Mouse (Mus musculus): Measurements from ENCODE around the gene Plbd2. TPM values are rescaled to one million over a fixed set of nuclear protein-coding genes. Genes with fewer than 3 reads are reported as not detected.

Gene Plbd2
- polyA plus RNA-seq, 1 experiment from 2014 or later, result 96.6 TPM

GRCm38 (mm10) chr5:120517552-120517951 lies 14.1 kb upstream of the Plbd2 start:
- Histone ChIP-seq H3K36me3 (ENCODE audit: inconsistent target) (peaks cover 35% of the 10 kb centered on the region), H3K4me3 (ENCODE audit: inconsistent target) (no peak overlapping the region), H3K27ac (peak overlapping the region; percentile 94)

GRCm38 (mm10) chr5:120516221-120516984 lies 13.0 kb upstream of the Plbd2 start:
- Histone ChIP-seq H3K79me2 (ENCODE audit: inconsistent target) (peaks cover 96% of the 10 kb centered on the region), H3K36me3 (ENCODE audit: inconsistent target) (peaks cover 24% of the 10 kb centered on the region), H3K27ac (peak overlapping the region; percentile 94), H3K4me3 (ENCODE audit: inconsistent target) (no peak overlapping the region)
- WGBS (ENCODE audit: missing documents), result 46% methylated on average over 15 of the region's 15 CpGs

More at GRCm38 (mm10) chr5:120517552-120517951, 14.1 kb upstream of the Plbd2 start:
- WGBS (ENCODE audit: missing documents), result 18% methylated on average over 9 of the region's 9 CpGs
- peaks cover 85% of the 10 kb centered on the region for H3K79me2 ChIP-seq (ENCODE audit: inconsistent target)

GRCm38 (mm10) chr5:120515451-120515850 lies 12.0 kb upstream of the Plbd2 start:
- 87% methylated on average over 7 of the region's 7 CpGs for WGBS (ENCODE audit: missing documents)
- Histone ChIP-seq H3K79me2 (ENCODE audit: inconsistent target) (peaks cover 90% of the 10 kb centered on the region), H3K36me3 (ENCODE audit: inconsistent target) (peaks cover 14% of the 10 kb centered on the region; the same call in 1 of the 2 replicates), H3K4me3 (ENCODE audit: inconsistent target) (no peak overlapping the region), H3K27ac (peak overlapping the region; percentile 94)

GRCm38 (mm10) chr5:120514754-120515153 lies 11.3 kb upstream of the Plbd2 start:
- Histone ChIP-seq H3K79me2 (ENCODE audit: inconsistent target) (peaks cover 83% of the 10 kb centered on the region), H3K36me3 (ENCODE audit: inconsistent target) (peaks cover 7% of the 10 kb centered on the region; the same call in 1 of the 2 replicates), H3K27ac (peak overlapping the region; percentile 94), H3K4me3 (ENCODE audit: inconsistent target) (no peak overlapping the region)
- WGBS (ENCODE audit: missing documents), result 42% methylated on average over 2 of the region's 4 CpGs

- 72% methylated on average over 9 of the region's 9 CpGs for WGBS (ENCODE audit: missing documents)
- Histone ChIP-seq H3K4me3 (ENCODE audit: inconsistent target) (no peak overlapping the region), H3K36me3 (ENCODE audit: inconsistent target) (peaks cover 1% of the 10 kb centered on the region; the same call in 1 of the 2 replicates), H3K79me2 (ENCODE audit: inconsistent target) (peaks cover 77% of the 10 kb centered on the region), H3K27ac (peak overlapping the region; percentile 94)
These were observed 10.7 kb upstream of the Plbd2 start for GRCm38 (mm10) chr5:120514031-120514677.

GRCm38 (mm10) chr5:120512911-120513555 lies 9.6 kb upstream of the Plbd2 start:
- 81% methylated on average over 15 of the region's 15 CpGs for WGBS (ENCODE audit: missing documents)
- H3K4me3 ChIP-seq (ENCODE audit: inconsistent target), result no peak overlapping the region
- H3K79me2 ChIP-seq (ENCODE audit: inconsistent target), result peaks cover 66% of the 10 kb centered on the region
- H3K36me3 ChIP-seq (ENCODE audit: inconsistent target), result no peaks in the 10 kb centered on the region; the same call in 1 of the 2 replicates
- peak overlapping the region; percentile 89; the same call in 1 of the 2 replicates for H3K27ac ChIP-seq

GRCm38 (mm10) chr5:120511643-120512220 lies 8.3 kb upstream of the Plbd2 start:
- Histone ChIP-seq H3K27ac (peak overlapping the region; percentile 89), H3K36me3 (ENCODE audit: inconsistent target) (no peaks in the 10 kb centered on the region; the same call in 1 of the 2 replicates), H3K4me3 (ENCODE audit: inconsistent target) (peak overlapping the region; percentile 95), H3K79me2 (ENCODE audit: inconsistent target) (peaks cover 56% of the 10 kb centered on the region)
- WGBS (ENCODE audit: missing documents), result 0% methylated on average over 9 of the region's 14 CpGs

- H3K27ac ChIP-seq, result peak within 1 kb of the TSS; percentile 89
- WGBS (ENCODE audit: missing documents), result under 1% methylated on average over 35 of the region's 36 CpGs
- peaks cover 50% of the 10 kb centered on the region for H3K79me2 ChIP-seq (ENCODE audit: inconsistent target)
- H3K36me3 ChIP-seq (ENCODE audit: inconsistent target), result no peaks in the 10 kb centered on the region; the same call in 1 of the 2 replicates
- H3K4me3 ChIP-seq (ENCODE audit: inconsistent target), result peak within 1 kb of the TSS; percentile 95
These were observed 7.7 kb upstream of the Plbd2 start, which contains the start of gene Slc8b1 for GRCm38 (mm10) chr5:120510982-120511642. Gene Slc8b1 (plus strand): TSS chr5:120511168.

GRCm38 (mm10) chr5:120507311-120507710 lies 3.9 kb upstream of the Plbd2 start:
- WGBS (ENCODE audit: missing documents), result 91% methylated on average over 4 of the region's 4 CpGs
- H3K27ac ChIP-seq, result no peak overlapping the region
- H3K79me2 ChIP-seq (ENCODE audit: inconsistent target), result peaks cover 20% of the 10 kb centered on the region
- H3K4me3 ChIP-seq (ENCODE audit: inconsistent target), result no peak overlapping the region
- no peaks in the 10 kb centered on the region for H3K36me3 ChIP-seq (ENCODE audit: inconsistent target)

GRCm38 (mm10) chr5:120506490-120506889 lies 3.1 kb upstream of the Plbd2 start:
- Histone ChIP-seq H3K4me3 (ENCODE audit: inconsistent target) (no peak overlapping the region), H3K27ac (no peak overlapping the region), H3K36me3 (ENCODE audit: inconsistent target) (no peaks in the 10 kb centered on the region), H3K79me2 (ENCODE audit: inconsistent target) (peaks cover 20% of the 10 kb centered on the region)
- WGBS (ENCODE audit: missing documents), result 72% methylated on average over 6 of the region's 9 CpGs

- Histone ChIP-seq H3K79me2 (ENCODE audit: inconsistent target) (peaks cover 23% of the 10 kb centered on the region), H3K36me3 (ENCODE audit: inconsistent target) (no peaks in the 10 kb centered on the region), H3K4me3 (ENCODE audit: inconsistent target) (no peak overlapping the region), H3K27ac (no peak overlapping the region)
- WGBS (ENCODE audit: missing documents), result 61% methylated on average over 9 of the region's 9 CpGs
These were observed 2.4 kb upstream of the Plbd2 start for GRCm38 (mm10) chr5:120505781-120506180.

- 26% methylated on average over 16 of the region's 16 CpGs for WGBS (ENCODE audit: missing documents)
- Histone ChIP-seq H3K36me3 (ENCODE audit: inconsistent target) (no peaks in the 10 kb centered on the region), H3K27ac (no peak overlapping the region), H3K4me3 (ENCODE audit: inconsistent target) (no peak overlapping the region), H3K79me2 (ENCODE audit: inconsistent target) (peaks cover 27% of the 10 kb centered on the region)
These were observed 1.9 kb upstream of the Plbd2 start for GRCm38 (mm10) chr5:120505368-120505767.

- 15% methylated on average over 12 of the region's 12 CpGs for WGBS (ENCODE audit: missing documents)
- peaks cover under 1% of the 10 kb centered on the region; the same call in 1 of the 2 replicates for H3K36me3 ChIP-seq (ENCODE audit: inconsistent target)
- peaks cover 44% of the 10 kb centered on the region for H3K79me2 ChIP-seq (ENCODE audit: inconsistent target)
- peak overlapping the region; percentile 32; the same call in 1 of the 2 replicates for H3K27ac ChIP-seq
- peak overlapping the region; percentile 73 for H3K4me3 ChIP-seq (ENCODE audit: inconsistent target)
These were observed 716 bp downstream of the Plbd2 start for GRCm38 (mm10) chr5:120502675-120503143.

Data from macrophage (primary cell).